In genomic region chr8:39303742-39304336, GRCm38 (mm10) we compare ENCODE assay signal across 24 mouse cellular contexts.
"Had no signal": no experiment of that assay in that cellular context is flagged by ENCODE, and none has a peak within 500 bp of the region (broad histone marks: within the 10 kb centered on the region; RNA-seq: fewer than 3 reads in every experiment).

No protein-coding gene starts in this region.

- H3K27me3 ChIP-seq: heart, embryonic 13.5 days; heart, embryonic 15.5 days; hindbrain, embryonic 13.5 days; hindbrain, embryonic 15.5 days; kidney, embryonic 15.5 days; limb, embryonic 13.5 days had no signal

- H3K4me3 ChIP-seq: heart, adult 2 months; heart, embryonic 13.5 days; heart, embryonic 15.5 days; hindbrain, embryonic 13.5 days; hindbrain, embryonic 15.5 days; kidney, embryonic 15.5 days; limb, embryonic 13.5 days had no signal

- H3K9ac ChIP-seq: heart, embryonic 13.5 days; heart, embryonic 15.5 days; hindbrain, embryonic 13.5 days; hindbrain, embryonic 15.5 days; kidney, embryonic 15.5 days; limb, embryonic 13.5 days had no signal

- H3K9me3 ChIP-seq: heart, embryonic 13.5 days; heart, embryonic 15.5 days; hindbrain, embryonic 13.5 days; hindbrain, embryonic 15.5 days; kidney, embryonic 15.5 days; limb, embryonic 13.5 days had no signal

- H3K36me3 ChIP-seq: heart, embryonic 13.5 days; heart, embryonic 15.5 days; hindbrain, embryonic 13.5 days; hindbrain, embryonic 15.5 days; kidney, embryonic 15.5 days; limb, embryonic 13.5 days had no signal

- H3K4me2 ChIP-seq: heart, embryonic 11.5 days; heart, embryonic 13.5 days; heart, embryonic 15.5 days; hindbrain, embryonic 13.5 days; hindbrain, embryonic 15.5 days; kidney, embryonic 15.5 days; limb, embryonic 13.5 days had no signal

- H3K4me1 ChIP-seq: heart, embryonic 15.5 days; hindbrain, embryonic 13.5 days; hindbrain, embryonic 15.5 days; kidney, embryonic 15.5 days had no signal

- ATAC-seq: hindbrain, postnatal 0 days; intestine, embryonic 16.5 days had no signal

- H3K27ac ChIP-seq: heart, adult 2 months; heart, embryonic 13.5 days; heart, embryonic 15.5 days; hindbrain, embryonic 13.5 days; hindbrain, embryonic 15.5 days; hindbrain, postnatal 0 days; kidney, embryonic 15.5 days; kidney, postnatal 0 days; limb, embryonic 13.5 days had no signal

- DNase-seq: gastrocnemius, postnatal 14 days; gastrocnemius, postnatal 36 days; heart, adult 11 months; heart, adult 2 months; heart, postnatal 14 days; heart, postnatal 36 days; kidney, adult 11 months; kidney, adult 2 months; kidney, adult 9 months; kidney, postnatal 14 days; kidney, postnatal 36 days; layer of hippocampus, adult 9-11 months; layer of hippocampus, postnatal 36 days; left cerebral cortex, postnatal 4 days had no signal
